Mouse (Mus musculus) small intestine, adult 2 months (tissue): ENCODE measurements around the gene Ogfrl1. TPM values are rescaled to one million over a fixed set of nuclear protein-coding genes. Genes with fewer than 3 reads are reported as not detected.

ENCODE experiments used
- H3K27ac ChIP-seq: fragments of 200-500 bp; 2 replicates; pipeline ENCODE4 v1.5.1; 2012; ENCODE audit warnings: low read depth, low read length, control low read depth, inconsistent platforms; ENCODE audit not compliant: insufficient read depth
- H3K27me3 ChIP-seq: fragments of 200-500 bp; 2 replicates; pipeline ENCODE4 v1.6.1; 2012; ENCODE audit warnings: mild to moderate bottlenecking, moderate library complexity, low read length, inconsistent platforms; ENCODE audit not compliant: control insufficient read depth, insufficient read depth
- H3K36me3 ChIP-seq: fragments of 200-500 bp; 2 replicates; pipeline ENCODE4 v1.6.1; 2012; ENCODE audit warnings: mild to moderate bottlenecking, low read length, control low read depth, inconsistent platforms; ENCODE audit not compliant: control insufficient read depth, insufficient read depth
- H3K4me1 ChIP-seq: fragments of 200-500 bp; 2 replicates; pipeline ENCODE4 v1.6.1; 2012; ENCODE audit warnings: low read length, inconsistent platforms, mixed read lengths; ENCODE audit not compliant: control insufficient read depth, insufficient read depth, insufficient read length
- H3K4me3 ChIP-seq: fragments of 200-500 bp; 2 replicates; pipeline ENCODE4 v1.5.1; 2012; ENCODE audit warnings: low read depth, mild to moderate bottlenecking, control low read depth, inconsistent platforms, low read length, moderate library complexity
- CTCF ChIP-seq: fragments of 200-500 bp; IDR thresholded peaks from 2 replicates; pipeline ENCODE4 v1.5.1; 2012; ENCODE audit warnings: low read depth, mild to moderate bottlenecking, control low read depth, inconsistent platforms, low read length, moderate library complexity, mixed read lengths; ENCODE audit not compliant: insufficient replicate concordance, insufficient read length; ENCODE audit errors: extremely low read depth
- POLR2A ChIP-seq: fragments of 200-500 bp; IDR thresholded peaks from 2 replicates; pipeline ENCODE4 v1.6.1; 2012; ENCODE audit warnings: low read depth, mild to moderate bottlenecking, control low read depth, inconsistent platforms, low read length, moderate library complexity
- WGBS: fragments of 180-500 bp; shearing (Covaris S2); methylation state at CpG from one replicate; pipeline ENCODE4 v1.1.7; 2018; 5-methylcytosine and 5-hydroxymethylcytosine counted together
- polyA plus RNA-seq: library from polyadenylated mRNA; depleted of rRNA; stranded (reverse); fragments of >200 nt; gene quantifications from 2 replicates; pipeline ENCODE4 v1.2.3, GENCODE M21; 2012

Gene Ogfrl1
- polyA plus RNA-seq, 1 experiment, result 1.3 TPM

- 71% methylated on average over 2 of the region's 2 CpGs for WGBS
- no peak overlapping the region for H3K27ac ChIP-seq
- TF ChIP-seq CTCF, result no peak
- no peak for TF ChIP-seq POLR2A
- no peaks in the 10 kb centered on the region for H3K4me1 ChIP-seq
- H3K36me3 ChIP-seq, result no peaks in the 10 kb centered on the region
- H3K27me3 ChIP-seq, result no peaks in the 10 kb centered on the region
- no peak overlapping the region for H3K4me3 ChIP-seq
Measured at GRCm38 (mm10) chr1:23365614-23366013, 32.0 kb downstream of the Ogfrl1 start.

- Histone ChIP-seq H3K36me3 (no peaks in the 10 kb centered on the region), H3K27me3 (no peaks in the 10 kb centered on the region), H3K4me1 (no peaks in the 10 kb centered on the region), H3K4me3 (no peak overlapping the region), H3K27ac (no peak overlapping the region)
- TF ChIP-seq CTCF (no peak), POLR2A (no peak)
- WGBS, result 43% methylated on average over 6 of the region's 6 CpGs
Measured at GRCm38 (mm10) chr1:23352895-23353294, 44.7 kb downstream of the Ogfrl1 start.

GRCm38 (mm10) chr1:23351756-23352155 is 45.8 kb downstream of the Ogfrl1 start:
- 39% methylated on average over 4 of the region's 4 CpGs for WGBS
- Histone ChIP-seq H3K27me3 (no peaks in the 10 kb centered on the region), H3K36me3 (no peaks in the 10 kb centered on the region), H3K4me3 (no peak overlapping the region), H3K27ac (no peak overlapping the region), H3K4me1 (no peaks in the 10 kb centered on the region)
- TF ChIP-seq CTCF, result no peak
- no peak for TF ChIP-seq POLR2A

GRCm38 (mm10) chr1:23345633-23346032 is 51.9 kb downstream of the Ogfrl1 start:
- H3K27me3 ChIP-seq, result no peaks in the 10 kb centered on the region
- H3K27ac ChIP-seq, result no peak overlapping the region
- 66% methylated on average over 3 of the region's 3 CpGs for WGBS
- H3K4me3 ChIP-seq, result no peak overlapping the region
- TF ChIP-seq POLR2A (no peak), CTCF (no peak)
- no peaks in the 10 kb centered on the region for H3K4me1 ChIP-seq
- H3K36me3 ChIP-seq, result no peaks in the 10 kb centered on the region

DNA sequence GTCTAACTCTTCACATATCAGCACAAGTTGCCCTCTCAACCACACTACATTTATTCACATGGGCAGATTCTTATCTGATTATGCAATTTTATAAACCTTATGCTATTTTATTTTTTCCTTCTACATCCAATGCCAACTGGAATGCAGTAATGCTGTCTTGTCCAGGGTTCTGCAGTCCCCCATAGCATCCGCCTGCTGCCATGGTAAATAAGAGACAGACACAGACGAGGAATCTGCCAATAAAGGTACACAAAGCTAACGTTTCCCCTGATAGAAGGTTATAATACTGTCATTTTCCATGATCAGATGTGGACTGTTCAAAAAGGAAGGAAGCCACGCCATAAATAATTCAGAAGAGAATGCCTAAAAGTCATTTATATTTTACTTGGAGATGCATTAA is 54.7 kb downstream of the Ogfrl1 start:
- Histone ChIP-seq H3K36me3 (no peaks in the 10 kb centered on the region), H3K27ac (no peak overlapping the region), H3K4me1 (no peaks in the 10 kb centered on the region), H3K4me3 (no peak overlapping the region), H3K27me3 (no peaks in the 10 kb centered on the region)
- WGBS, result 59% methylated on average over 4 of the region's 4 CpGs
- TF ChIP-seq CTCF (no peak), POLR2A (no peak)

DNA sequence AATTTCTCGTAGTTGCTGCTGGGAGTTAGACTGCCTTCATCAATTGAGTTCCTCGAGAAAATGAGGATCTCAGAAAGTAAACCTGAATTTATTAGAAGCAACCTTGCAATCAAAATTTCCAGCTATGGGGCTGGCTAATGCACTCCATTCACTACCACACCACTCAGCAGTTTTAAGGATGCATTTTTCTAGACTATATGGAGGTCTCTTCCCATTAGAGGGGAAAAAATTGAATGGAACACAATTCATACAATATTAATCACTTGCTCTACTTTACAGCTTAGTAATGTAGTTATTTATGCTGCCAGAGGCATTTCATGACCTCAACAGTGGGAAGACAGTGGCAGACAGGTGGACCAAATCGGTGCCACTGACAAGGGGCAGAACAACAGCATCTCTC is 55.3 kb downstream of the Ogfrl1 start:
- Histone ChIP-seq H3K27me3 (no peaks in the 10 kb centered on the region), H3K4me3 (no peak overlapping the region), H3K27ac (no peak overlapping the region), H3K4me1 (no peaks in the 10 kb centered on the region), H3K36me3 (no peaks in the 10 kb centered on the region)
- TF ChIP-seq CTCF, result no peak
- TF ChIP-seq POLR2A, result no peak
- WGBS, result 72% methylated on average over 3 of the region's 3 CpGs

DNA sequence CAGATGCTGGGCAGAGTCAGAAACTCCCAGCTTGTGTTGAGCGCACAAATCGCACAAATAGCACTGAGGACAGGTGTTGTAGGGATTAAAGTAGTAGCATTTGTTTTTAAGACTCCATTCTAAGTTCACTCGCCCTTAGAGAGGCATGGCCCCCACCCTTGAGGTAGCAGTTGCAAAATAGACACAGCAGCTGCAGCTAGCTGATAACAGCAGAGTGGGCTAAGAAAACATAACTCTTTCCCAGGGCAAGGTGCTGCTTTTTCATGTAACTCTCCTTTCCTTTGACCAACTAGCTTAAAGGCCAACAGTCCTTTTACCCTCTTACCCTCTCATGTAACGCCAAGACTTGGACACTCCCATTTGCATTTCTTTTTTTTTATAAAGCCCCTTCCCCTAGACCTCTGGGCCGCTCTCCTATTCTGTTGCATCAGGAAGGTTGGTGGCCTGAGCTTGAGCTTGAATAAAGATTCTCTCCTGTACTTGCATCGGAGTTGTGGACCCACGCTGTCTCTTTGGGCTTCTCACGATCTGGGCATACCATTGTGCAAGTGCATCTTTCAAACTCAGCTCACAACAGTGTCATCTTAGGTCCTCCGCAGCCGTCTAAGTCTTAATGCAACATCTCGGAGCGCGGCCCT is 61.7 kb downstream of the Ogfrl1 start:
- no peaks in the 10 kb centered on the region for H3K4me1 ChIP-seq
- H3K4me3 ChIP-seq, result no peak overlapping the region
- H3K27ac ChIP-seq, result no peak overlapping the region
- H3K36me3 ChIP-seq, result no peaks in the 10 kb centered on the region
- no peaks in the 10 kb centered on the region for H3K27me3 ChIP-seq
- TF ChIP-seq POLR2A (no peak), CTCF (no peak)
- WGBS, result 85% methylated on average over 13 of the region's 13 CpGs

GRCm38 (mm10) chr1:23335050-23335449 is 62.5 kb downstream of the Ogfrl1 start:
- H3K4me1 ChIP-seq, result no peaks in the 10 kb centered on the region
- H3K36me3 ChIP-seq, result no peaks in the 10 kb centered on the region
- no peak overlapping the region for H3K27ac ChIP-seq
- no peaks in the 10 kb centered on the region for H3K27me3 ChIP-seq
- H3K4me3 ChIP-seq, result no peak overlapping the region
- TF ChIP-seq POLR2A (no peak), CTCF (no peak)
- WGBS, result 82% methylated on average over 4 of the region's 4 CpGs
